Mouse (Mus musculus): ENCODE data around the gene Mov10.

The Mov10 gene

GRCm38 (mm10) chr3:104805539-104805938 is 12.8 kb downstream of the Mov10 start:
- DNase-seq (ENCODE audit: low read depth), result no peak

- no peak for DNase-seq (ENCODE audit: low read depth)
Measured at GRCm38 (mm10) chr3:104804312-104804711, 14.1 kb downstream of the Mov10 start.

GRCm38 (mm10) chr3:104801481-104801880 is 16.9 kb downstream of the Mov10 start:
- DNase-seq (ENCODE audit: low read depth), result no peak

GRCm38 (mm10) chr3:104800681-104801080 is 17.7 kb downstream of the Mov10 start:
- no peak for DNase-seq (ENCODE audit: low read depth)

- DNase-seq (ENCODE audit: low read depth), result peak; percentile 93
Measured at GRCm38 (mm10) chr3:104796430-104797082, 21.8 kb downstream of the Mov10 start.

- DNase-seq (ENCODE audit: low read depth), result peak; percentile 53
Measured at GRCm38 (mm10) chr3:104795661-104796340, 22.6 kb downstream of the Mov10 start.

GRCm38 (mm10) chr3:104794953-104795470 is 23.4 kb downstream of the Mov10 start:
- no peak for DNase-seq (ENCODE audit: low read depth)

- peak; percentile 81 for DNase-seq (ENCODE audit: low read depth)
Measured at GRCm38 (mm10) chr3:104793871-104794828, 24.2 kb downstream of the Mov10 start.

GRCm38 (mm10) chr3:104792360-104793270 is 25.7 kb downstream of the Mov10 start:
- peak; percentile 36 for DNase-seq (ENCODE audit: low read depth)

GRCm38 (mm10) chr3:104791671-104792070 is 26.7 kb downstream of the Mov10 start:
- DNase-seq (ENCODE audit: low read depth), result no peak

GRCm38 (mm10) chr3:104791017-104791416 is 27.3 kb downstream of the Mov10 start:
- DNase-seq (ENCODE audit: low read depth), result no peak

- peak; percentile 39 for DNase-seq (ENCODE audit: low read depth)
Measured at GRCm38 (mm10) chr3:104790401-104790937, 27.9 kb downstream of the Mov10 start.

GRCm38 (mm10) chr3:104789822-104790221 is 28.5 kb downstream of the Mov10 start:
- DNase-seq (ENCODE audit: low read depth), result no peak

GRCm38 (mm10) chr3:104789312-104789605 is 29.1 kb downstream of the Mov10 start:
- no peak for DNase-seq (ENCODE audit: low read depth)

GRCm38 (mm10) chr3:104788561-104789311 is 29.6 kb downstream of the Mov10 start:
- DNase-seq (ENCODE audit: low read depth), result peak; percentile 77

- no peak for DNase-seq (ENCODE audit: low read depth)
Measured at GRCm38 (mm10) chr3:104788075-104788474, 30.3 kb downstream of the Mov10 start, which contains the start of gene Rhoc. Gene Rhoc, plus strand, starts transcription at chr3:104788375.

- peak; percentile 9 for DNase-seq (ENCODE audit: low read depth)
Measured at GRCm38 (mm10) chr3:104785284-104785683, 33.1 kb downstream of the Mov10 start.

- DNase-seq (ENCODE audit: low read depth), result peak; percentile 73
Measured at GRCm38 (mm10) chr3:104783971-104784500, 34.3 kb downstream of the Mov10 start.

- DNase-seq (ENCODE audit: low read depth), result peak; percentile 70
Measured at GRCm38 (mm10) chr3:104782061-104782681, 36.2 kb downstream of the Mov10 start.

All from induced T-regulatory cell, adult 2 months (primary cell).